Mouse (Mus musculus): ENCODE data around the gene Sh3bgrl2. TPM values are rescaled to one million over a fixed set of nuclear protein-coding genes. Genes with fewer than 3 reads are reported as not detected.

Gene Sh3bgrl2
- polyA plus RNA-seq, 2 experiments: 5.3 to 15.5 TPM

GRCm38 (mm10) chr9:83579049-83579448 is 30.9 kb downstream of the Sh3bgrl2 start:
- DNase-seq (ENCODE audit: low spot score): no peak
- Histone ChIP-seq H3K27me3 (ENCODE audit: control insufficient read depth, insufficient read depth, low read length) (no peaks in the 10 kb centered on the region), H3K4me1 (ENCODE audit: control insufficient read depth, insufficient read depth, low read length) (peaks cover 13% of the 10 kb centered on the region), H3K27ac (replicated peaks; ENCODE audit: low read depth, low read length) (no peak overlapping the region), H3K4me2 (replicated peaks; ENCODE audit: low read depth, low read length, severe bottlenecking) (no peak overlapping the region), H3K36me3 (ENCODE audit: control insufficient read depth, insufficient read depth, low read length) (no peaks in the 10 kb centered on the region), H3K9ac (ENCODE audit: low read depth, low read length, severe bottlenecking) (no peak overlapping the region), H3K9me3 (ENCODE audit: control insufficient read depth, low read length) (no peaks in the 10 kb centered on the region), H3K4me3 (replicated peaks; ENCODE audit: low read length) (no peak overlapping the region)
- TF ChIP-seq POLR2A (IDR thresholded peaks at IDR 0.05; ENCODE audit: borderline replicate concordance, extremely low read depth, insufficient read depth, insufficient read length): no peak
- ATAC-seq (ENCODE audit: low FRiP score, low read depth): no peak
- WGBS: 81% methylated on average over 4 of the region's 4 CpGs

DNA sequence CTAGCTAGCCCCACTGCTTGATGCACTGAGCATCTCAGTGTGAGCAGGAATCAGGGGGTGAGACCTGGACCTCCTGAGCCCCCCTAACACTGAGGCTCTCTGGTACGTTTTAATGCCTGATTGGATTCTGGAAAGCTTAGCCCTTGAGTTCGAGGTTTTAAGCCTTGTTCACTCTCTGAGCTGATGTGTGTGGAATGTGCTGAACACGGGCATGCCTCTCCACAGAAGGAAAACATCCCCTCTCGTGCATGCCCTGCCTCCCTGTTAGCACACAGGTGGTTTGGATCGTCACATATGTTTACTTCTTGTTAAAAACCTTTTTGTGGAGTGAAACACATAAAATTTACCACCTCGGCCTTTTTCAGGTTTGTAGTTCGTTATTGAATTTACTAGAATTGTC is 34.6 kb downstream of the Sh3bgrl2 start:
- H3K9me3 ChIP-seq (ENCODE audit: control insufficient read depth, low read length): no peaks in the 10 kb centered on the region
- no peak overlapping the region for H3K4me2 ChIP-seq (replicated peaks; ENCODE audit: low read depth, low read length, severe bottlenecking)
- no peaks in the 10 kb centered on the region for H3K36me3 ChIP-seq (ENCODE audit: control insufficient read depth, insufficient read depth, low read length)
- no peak overlapping the region for H3K4me3 ChIP-seq (replicated peaks; ENCODE audit: low read length)
- no peaks in the 10 kb centered on the region for H3K27me3 ChIP-seq (ENCODE audit: control insufficient read depth, insufficient read depth, low read length)
- TF ChIP-seq POLR2A (IDR thresholded peaks at IDR 0.05; ENCODE audit: borderline replicate concordance, extremely low read depth, insufficient read depth, insufficient read length): no peak
- 0 out of 2 replicates have a peak, but pooled peaks cover 4% of the 10 kb centered on the region for H3K4me1 ChIP-seq (ENCODE audit: control insufficient read depth, insufficient read depth, low read length)
- no peak for DNase-seq (ENCODE audit: low spot score)
- WGBS: 15% methylated on average over 7 of the region's 7 CpGs
- H3K27ac ChIP-seq (replicated peaks; ENCODE audit: low read depth, low read length): no peak overlapping the region
- no peak for ATAC-seq (ENCODE audit: low FRiP score, low read depth)
- H3K9ac ChIP-seq (ENCODE audit: low read depth, low read length, severe bottlenecking): no peak overlapping the region

DNA sequence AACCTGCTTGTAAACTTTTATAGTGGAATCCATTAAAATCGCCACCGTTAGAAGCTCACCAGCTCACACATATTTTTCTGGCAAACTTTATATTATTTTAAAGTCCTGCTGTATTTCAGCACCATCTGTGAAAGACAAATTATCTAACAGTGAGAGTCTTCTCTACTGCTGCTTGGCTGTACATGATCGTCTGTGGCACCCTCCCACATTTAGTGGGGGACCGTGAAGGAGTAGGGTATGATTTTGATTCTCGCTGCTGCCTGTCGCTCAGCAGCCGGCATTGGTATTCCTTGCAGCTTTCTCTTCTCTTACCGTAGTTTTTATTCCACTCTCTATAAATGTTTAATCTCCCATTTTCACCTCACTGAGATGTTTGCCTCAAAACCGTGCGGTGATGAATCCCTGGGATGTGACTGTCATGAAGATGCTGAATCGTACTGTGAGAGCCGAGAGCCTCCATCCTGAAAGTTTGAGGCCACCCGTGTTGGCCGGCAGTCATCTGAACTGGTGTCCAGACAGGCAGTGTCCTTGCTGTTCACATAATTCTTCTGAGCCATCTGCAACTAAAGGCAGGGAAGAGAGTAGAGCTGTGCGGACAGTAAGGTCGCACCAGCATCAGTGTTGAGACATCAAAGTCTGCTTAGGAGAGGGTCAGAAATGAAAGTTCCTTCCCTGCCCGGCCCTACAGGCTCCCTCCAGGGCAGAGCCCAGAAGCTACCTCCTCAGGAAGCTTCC is 38.4 kb downstream of the Sh3bgrl2 start:
- Histone ChIP-seq H3K27me3 (ENCODE audit: control insufficient read depth, insufficient read depth, low read length) (no peaks in the 10 kb centered on the region), H3K36me3 (ENCODE audit: control insufficient read depth, insufficient read depth, low read length) (no peaks in the 10 kb centered on the region), H3K9ac (ENCODE audit: low read depth, low read length, severe bottlenecking) (no peak overlapping the region), H3K27ac (replicated peaks; ENCODE audit: low read depth, low read length) (no peak overlapping the region), H3K4me3 (replicated peaks; ENCODE audit: low read length) (no peak overlapping the region), H3K4me2 (replicated peaks; ENCODE audit: low read depth, low read length, severe bottlenecking) (no peak overlapping the region), H3K9me3 (ENCODE audit: control insufficient read depth, low read length) (no peaks in the 10 kb centered on the region), H3K4me1 (ENCODE audit: control insufficient read depth, insufficient read depth, low read length) (peaks cover 12% of the 10 kb centered on the region; the same call in 1 of the 2 replicates)
- no peak for ATAC-seq (ENCODE audit: low FRiP score, low read depth)
- 61% methylated on average over 17 of the region's 17 CpGs for WGBS
- TF ChIP-seq POLR2A (IDR thresholded peaks at IDR 0.05; ENCODE audit: borderline replicate concordance, extremely low read depth, insufficient read depth, insufficient read length): no peak
- DNase-seq (ENCODE audit: low spot score): no peak

- no peak for ATAC-seq (ENCODE audit: low FRiP score, low read depth)
- H3K4me1 ChIP-seq (ENCODE audit: control insufficient read depth, insufficient read depth, low read length): peaks cover 12% of the 10 kb centered on the region; the same call in 1 of the 2 replicates
- H3K4me3 ChIP-seq (replicated peaks; ENCODE audit: low read length): no peak overlapping the region
- no peak overlapping the region for H3K27ac ChIP-seq (replicated peaks; ENCODE audit: low read depth, low read length)
- no peak overlapping the region for H3K4me2 ChIP-seq (replicated peaks; ENCODE audit: low read depth, low read length, severe bottlenecking)
- no peaks in the 10 kb centered on the region for H3K36me3 ChIP-seq (ENCODE audit: control insufficient read depth, insufficient read depth, low read length)
- TF ChIP-seq POLR2A (IDR thresholded peaks at IDR 0.05; ENCODE audit: borderline replicate concordance, extremely low read depth, insufficient read depth, insufficient read length): no peak
- H3K27me3 ChIP-seq (ENCODE audit: control insufficient read depth, insufficient read depth, low read length): no peaks in the 10 kb centered on the region
- H3K9me3 ChIP-seq (ENCODE audit: control insufficient read depth, low read length): no peaks in the 10 kb centered on the region
- H3K9ac ChIP-seq (ENCODE audit: low read depth, low read length, severe bottlenecking): no peak overlapping the region
- WGBS: 83% methylated on average over 9 of the region's 9 CpGs
- no peak for DNase-seq (ENCODE audit: low spot score)
These were observed 39.0 kb downstream of the Sh3bgrl2 start for GRCm38 (mm10) chr9:83587116-83587515.

DNA sequence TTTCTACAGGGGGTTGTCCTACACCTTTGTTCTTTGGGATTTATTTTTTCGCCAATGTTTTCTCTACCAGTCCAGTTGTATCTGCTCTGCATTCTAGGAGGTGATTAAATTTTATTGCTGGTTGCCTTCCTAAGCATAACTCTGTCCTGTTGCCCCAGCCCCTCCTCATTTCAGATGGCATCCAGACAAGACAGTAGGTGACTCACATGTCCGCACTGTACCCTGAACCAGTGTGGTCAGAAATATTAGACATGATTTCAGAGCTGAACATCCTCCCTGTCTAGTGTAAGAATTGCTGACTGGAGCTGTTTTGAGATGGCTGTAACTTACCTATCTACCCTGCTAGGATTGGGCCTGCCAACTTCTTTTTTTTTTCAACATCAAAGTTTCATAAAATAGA is 40.9 kb downstream of the Sh3bgrl2 start:
- Histone ChIP-seq H3K4me1 (ENCODE audit: control insufficient read depth, insufficient read depth, low read length) (peaks cover 8% of the 10 kb centered on the region; the same call in 1 of the 2 replicates), H3K4me3 (replicated peaks; ENCODE audit: low read length) (no peak overlapping the region), H3K27me3 (ENCODE audit: control insufficient read depth, insufficient read depth, low read length) (no peaks in the 10 kb centered on the region), H3K36me3 (ENCODE audit: control insufficient read depth, insufficient read depth, low read length) (no peaks in the 10 kb centered on the region), H3K27ac (replicated peaks; ENCODE audit: low read depth, low read length) (no peak overlapping the region), H3K9me3 (ENCODE audit: control insufficient read depth, low read length) (no peaks in the 10 kb centered on the region), H3K9ac (ENCODE audit: low read depth, low read length, severe bottlenecking) (no peak overlapping the region), H3K4me2 (replicated peaks; ENCODE audit: low read depth, low read length, severe bottlenecking) (no peak overlapping the region)
- WGBS: 81% methylated on average over 2 of the region's 2 CpGs
- ATAC-seq (ENCODE audit: low FRiP score, low read depth): no peak
- no peak for TF ChIP-seq POLR2A (IDR thresholded peaks at IDR 0.05; ENCODE audit: borderline replicate concordance, extremely low read depth, insufficient read depth, insufficient read length)
- DNase-seq (ENCODE audit: low spot score): no peak
